Mouse (Mus musculus) kidney, postnatal 0 days (tissue): Measurements from ENCODE around the gene Usp35. TPM values are rescaled to one million over a fixed set of nuclear protein-coding genes. Genes with fewer than 3 reads are reported as not detected.

Experiments
- ATAC-seq: fragments of 200-750 bp; cut with Nextera tagmentation; replicated peaks from 2 replicates; pipeline ENCODE4 v1.8.0; 2017; ENCODE audit warnings: low read depth, moderate number of reproducible peaks, moderate TSS enrichment, moderate library complexity; ENCODE audit not compliant: low FRiP score
- DNase-seq: peaks from one replicate; pipeline ENCODE4 v3.0.0-alpha.2; 2016; ENCODE audit warnings: low spot score
- H3K27ac ChIP-seq: fragments of 300-500 bp; sonication (generic); 2 replicates; pipeline ENCODE4 v1.5.1; 2014; ENCODE audit warnings: mild to moderate bottlenecking
- H3K27me3 ChIP-seq: fragments of 300-500 bp; sonication (generic); 2 replicates; pipeline ENCODE4 v1.6.1; 2014; ENCODE audit warnings: low read length, mixed read lengths; ENCODE audit not compliant: insufficient read depth
- H3K36me3 ChIP-seq: fragments of 300-500 bp; sonication (generic); 2 replicates; pipeline ENCODE4 v1.6.1; 2014; ENCODE audit warnings: low read length, mixed read lengths; ENCODE audit not compliant: insufficient read depth
- H3K4me1 ChIP-seq: fragments of 300-500 bp; sonication (generic); replicated peaks from 2 replicates; pipeline ENCODE4 v1.6.1; 2014; ENCODE audit warnings: antibody characterized with exemption, low read length, mixed read lengths; ENCODE audit not compliant: insufficient read depth
- H3K4me2 ChIP-seq: fragments of 300-500 bp; sonication (generic); 2 replicates; pipeline ENCODE4 v1.6.1; 2014; ENCODE audit warnings: mild to moderate bottlenecking, low read length, moderate library complexity, mixed read lengths
- H3K4me3 ChIP-seq: fragments of 300-500 bp; sonication (generic); replicated peaks from 2 replicates; pipeline ENCODE4 v1.5.1; 2014; ENCODE audit warnings: low read depth, low read length
- H3K9ac ChIP-seq: fragments of 300-500 bp; sonication (generic); 2 replicates; pipeline ENCODE4 v1.6.1; 2014; ENCODE audit warnings: low read depth, low read length
- H3K9me3 ChIP-seq: fragments of 300-500 bp; sonication (generic); replicated peaks from 2 replicates; pipeline ENCODE4 v1.6.1; 2016; ENCODE audit warnings: low read length, inconsistent platforms, mixed read lengths
- CTCF ChIP-seq: IDR thresholded peaks from 2 replicates; pipeline ENCODE4 v1.5.1; 2016; ENCODE audit warnings: antibody characterized with exemption, low read depth, mild to moderate bottlenecking, moderate library complexity
- WGBS: fragments of 180-500 bp; shearing (Covaris S2); extraction: QIAGEN DNeasy Blood & Tissue Kit; methylation state at CpG from one replicate; pipeline ENCODE4 v1.1.7; 2014; 5-methylcytosine and 5-hydroxymethylcytosine counted together
- polyA plus RNA-seq: library from polyadenylated mRNA; unstranded; fragments of >200 nt; fragmentation: Nextera tagmentation; extraction: Ambion mirVana; gene quantifications from 2 replicates; pipeline ENCODE4 v1.2.1, GENCODE M21; 2015

Gene Usp35
- polyA plus RNA-seq, 1 experiment from 2014 or later: 1.1 TPM

- no peaks in the 10 kb centered on the region for H3K4me1 ChIP-seq
- H3K4me2 ChIP-seq: no peak overlapping the region
- H3K4me3 ChIP-seq: no peak overlapping the region
- ATAC-seq (no peak), DNase-seq (no peak)
- no peaks in the 10 kb centered on the region for H3K27me3 ChIP-seq
- no peak overlapping the region for H3K9ac ChIP-seq
- 66% methylated on average over 2 of the region's 2 CpGs for WGBS
- no peaks in the 10 kb centered on the region for H3K9me3 ChIP-seq
- no peaks in the 10 kb centered on the region for H3K36me3 ChIP-seq
- no peak overlapping the region for H3K27ac ChIP-seq
- TF ChIP-seq CTCF: no peak
Measured at GRCm38 (mm10) chr7:97342961-97343360, 11.1 kb upstream of the Usp35 start.

GRCm38 (mm10) chr7:97340907-97341849 is 9.4 kb upstream of the Usp35 start:
- Histone ChIP-seq H3K27me3 (no peaks in the 10 kb centered on the region), H3K9me3 (no peaks in the 10 kb centered on the region), H3K9ac (no peak overlapping the region), H3K4me3 (no peak overlapping the region), H3K4me2 (no peak overlapping the region), H3K36me3 (no peaks in the 10 kb centered on the region), H3K27ac (no peak overlapping the region), H3K4me1 (no peaks in the 10 kb centered on the region)
- ATAC-seq (no peak), DNase-seq (no peak)
- TF ChIP-seq CTCF: no peak
- WGBS: 70% methylated on average over 18 of the region's 18 CpGs

- DNase-seq (no peak), ATAC-seq (no peak)
- no peaks in the 10 kb centered on the region for H3K27me3 ChIP-seq
- no peaks in the 10 kb centered on the region for H3K9me3 ChIP-seq
- 85% methylated on average over 7 of the region's 7 CpGs for WGBS
- H3K4me1 ChIP-seq: no peaks in the 10 kb centered on the region
- no peak overlapping the region for H3K4me3 ChIP-seq
- H3K9ac ChIP-seq: no peak overlapping the region
- no peak overlapping the region for H3K4me2 ChIP-seq
- TF ChIP-seq CTCF: no peak
- H3K27ac ChIP-seq: no peak overlapping the region
- no peaks in the 10 kb centered on the region for H3K36me3 ChIP-seq
Measured at GRCm38 (mm10) chr7:97339623-97340022, 7.8 kb upstream of the Usp35 start.

DNA sequence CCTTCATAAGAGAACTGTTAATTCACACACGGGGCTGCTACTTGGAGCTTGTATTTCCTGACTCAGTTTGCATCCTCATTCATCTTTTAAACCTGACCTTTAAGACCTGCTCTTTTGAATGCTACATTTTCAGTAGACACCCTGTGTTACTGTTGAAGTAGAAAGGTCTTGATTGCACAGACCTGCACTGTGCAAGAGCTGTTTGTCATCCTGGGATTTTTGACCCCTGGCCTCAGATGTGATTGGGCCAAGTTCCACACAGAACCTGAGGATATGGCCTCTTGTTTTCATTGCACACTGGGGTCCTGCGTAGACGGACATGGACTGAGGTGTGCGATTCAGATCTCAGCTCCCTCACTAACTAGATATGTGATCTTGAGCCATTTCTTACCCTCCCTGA is 6.8 kb upstream of the Usp35 start:
- Histone ChIP-seq H3K4me3 (no peak overlapping the region), H3K9me3 (no peaks in the 10 kb centered on the region), H3K4me1 (no peaks in the 10 kb centered on the region), H3K9ac (no peak overlapping the region), H3K27ac (no peak overlapping the region), H3K27me3 (no peaks in the 10 kb centered on the region), H3K4me2 (no peak overlapping the region), H3K36me3 (no peaks in the 10 kb centered on the region)
- WGBS: 79% methylated on average over 4 of the region's 4 CpGs
- no peak for TF ChIP-seq CTCF
- DNase-seq: no peak
- 0 out of 2 replicates have a peak, but pooled peaks have one; percentile 7 for ATAC-seq

GRCm38 (mm10) chr7:97336678-97337077 is 4.9 kb upstream of the Usp35 start:
- DNase-seq (no peak), ATAC-seq (no peak)
- no peak for TF ChIP-seq CTCF
- Histone ChIP-seq H3K4me1 (peaks cover 7% of the 10 kb centered on the region), H3K9ac (no peak overlapping the region), H3K9me3 (no peaks in the 10 kb centered on the region), H3K4me3 (no peak overlapping the region), H3K27ac (no peak overlapping the region), H3K4me2 (no peak overlapping the region), H3K36me3 (no peaks in the 10 kb centered on the region), H3K27me3 (no peaks in the 10 kb centered on the region)
- 87% methylated on average over 1 of the region's 1 CpGs for WGBS

GRCm38 (mm10) chr7:97334406-97334805 is 2.6 kb upstream of the Usp35 start:
- Histone ChIP-seq H3K4me3 (no peak overlapping the region), H3K27me3 (no peaks in the 10 kb centered on the region), H3K36me3 (no peaks in the 10 kb centered on the region), H3K27ac (no peak overlapping the region), H3K4me1 (peaks cover 15% of the 10 kb centered on the region), H3K9me3 (no peaks in the 10 kb centered on the region), H3K9ac (no peak overlapping the region), H3K4me2 (no peak overlapping the region)
- whole genome bisulfite sequencing: 91% methylated on average over 2 of the region's 2 CpGs
- ATAC-seq (no peak), DNase-seq (no peak)
- TF ChIP-seq CTCF: no peak
